In genomic region chr1:66226372-66227368, GRCm38 (mm10) we compare ENCODE assay signal across 11 mouse cellular contexts. TPM values are rescaled to one million over a fixed set of nuclear protein-coding genes. Genes with fewer than 3 reads are reported as not detected.
DNase-seq lines count a peak whose midpoint lies in the region; ATAC-seq lines count a peak whose summit lies in the region.
"Had no signal": no experiment of that assay in that cellular context is flagged by ENCODE, and none has a peak within 500 bp of the region (broad histone marks: within the 10 kb centered on the region; RNA-seq: fewer than 3 reads in every experiment).

No protein-coding gene starts in this region.

- H3K27ac ChIP-seq in kidney, embryonic 16.5 days (ENCODE audit: low read length): no peak overlapping the region
- H3K27ac ChIP-seq in hindbrain, embryonic 16.5 days (ENCODE audit: low read depth, low read length): peak overlapping the region; percentile 56; the same call in 1 of the 2 replicates
- H3K27ac ChIP-seq: layer of hippocampus, adult 2 months had no signal

- H3K4me1 ChIP-seq in kidney, embryonic 16.5 days (ENCODE audit: insufficient read depth, low read length): no peaks in the 10 kb centered on the region
- H3K4me1 ChIP-seq in hindbrain, embryonic 16.5 days (ENCODE audit: control insufficient read depth, insufficient read depth, low read depth, low read length): peaks cover 26% of the 10 kb centered on the region

- H3K9me3 ChIP-seq in kidney, embryonic 16.5 days (ENCODE audit: low read length): no peaks in the 10 kb centered on the region
- no peaks in the 10 kb centered on the region for H3K9me3 ChIP-seq in hindbrain, embryonic 16.5 days (ENCODE audit: control insufficient read depth, low read length)
- H3K9me3 ChIP-seq: G1E had no signal

- ATAC-seq in kidney, embryonic 16.5 days (ENCODE audit: low FRiP score, low TSS enrichment): peak; percentile 59
- peak; percentile 88 for ATAC-seq in hindbrain, embryonic 16.5 days
- no peak for ATAC-seq in erythroblast, adult 5-6 weeks (replicated peaks; ENCODE audit: low FRiP score, poor library complexity, severe bottlenecking)

- H3K4me3 ChIP-seq in kidney, embryonic 16.5 days (ENCODE audit: low read length): no peak overlapping the region
- H3K4me3 ChIP-seq in hindbrain, embryonic 16.5 days (ENCODE audit: low read length): no peak overlapping the region
- H3K4me3 ChIP-seq: layer of hippocampus, adult 2 months; myocyte had no signal

- H3K9ac ChIP-seq in kidney, embryonic 16.5 days (replicated peaks; ENCODE audit: low read length): no peak overlapping the region
- no peak overlapping the region for H3K9ac ChIP-seq in hindbrain, embryonic 16.5 days (ENCODE audit: low read depth, low read length)

- no peaks in the 10 kb centered on the region for H3K36me3 ChIP-seq in kidney, embryonic 16.5 days (ENCODE audit: insufficient read depth, low read length)
- H3K36me3 ChIP-seq in hindbrain, embryonic 16.5 days (ENCODE audit: control insufficient read depth, insufficient read depth, low read length): no peaks in the 10 kb centered on the region
- H3K36me3 ChIP-seq: G1E had no signal

- no peaks in the 10 kb centered on the region for H3K27me3 ChIP-seq in kidney, embryonic 16.5 days (ENCODE audit: insufficient read depth, low read length)
- H3K27me3 ChIP-seq in hindbrain, embryonic 16.5 days (replicated peaks; ENCODE audit: control insufficient read depth, insufficient read depth, low read length): no peaks in the 10 kb centered on the region

- no peak for DNase-seq in kidney, adult 18-20 months
- DNase-seq in Muller cell, postnatal 12 days (ENCODE audit: inconsistent ontology term): peak; percentile 85
- DNase-seq in cerebellum, adult 18-20 months: peak; percentile 83 to 86
- no peak for DNase-seq in urinary bladder, postnatal 36 days (ENCODE audit: low spot score in 2 of 2)
- DNase-seq in yolk sac, embryonic 10.5 days (ENCODE audit: low spot score): no peak

- no peak overlapping the region for H3K4me2 ChIP-seq in kidney, embryonic 16.5 days (replicated peaks; ENCODE audit: low read depth, low read length)
- no peak overlapping the region for H3K4me2 ChIP-seq in hindbrain, embryonic 16.5 days (ENCODE audit: low read length)

- 51% methylated on average over 7 of the region's 7 CpGs for WGBS in kidney, embryonic 16.5 days
- 32% methylated on average over 7 of the region's 7 CpGs for whole genome bisulfite sequencing in hindbrain, embryonic 16.5 days

RNA-seq across cellular contexts. Expression of gene Map2, which starts 51.6 kb away (rescaled TPM):
- 6.9 and 8.2 TPM in 2 replicates for polyA plus RNA-seq in kidney, embryonic 16.5 days (2015; fragmentation: Nextera tagmentation; extraction: Ambion mirVana)
- polyA plus RNA-seq in hindbrain, embryonic 16.5 days (2015; fragmentation: Nextera tagmentation; extraction: Ambion mirVana): 309 and 355 TPM in 2 replicates
- not detected in 2 replicates for total RNA-seq in erythroblast, adult 5-6 weeks (2015; ENCODE audit: low replicate concordance)
- total RNA-seq in erythroblast, adult 5-6 weeks (2017; ENCODE audit: low replicate concordance): 0.84 TPM in 1 of 2 replicates, not detected in the other
- polyA plus RNA-seq: G1E had no signal

Comparison
In these comparisons a context has a peak if more than half of its experiments do, and no peak if none do; other contexts are left out.
1. DNase-seq: peak in Muller cell, postnatal 12 days (single experiment) and cerebellum, adult 18-20 months (2 of 2); none in kidney, adult 18-20 months (single experiment), urinary bladder, postnatal 36 days (0 of 2) and yolk sac, embryonic 10.5 days (single experiment).
2. RNA of gene Map2, which starts 51.6 kb away (polyA plus RNA-seq): 309 to 355 TPM in hindbrain, embryonic 16.5 days; 6.9 to 8.2 TPM in kidney, embryonic 16.5 days; every median in the first group is over 10 times any median in the second.